Mouse (Mus musculus) liver, adult 2 months (tissue): ENCODE results near the gene Amigo1. TPM values are rescaled to one million over a fixed set of nuclear protein-coding genes. Genes with fewer than 3 reads are reported as not detected.
A peak's percentile ranks its signal among the peaks of the same experiment; 100 is the strongest.

Source experiments
- DNase-seq: peaks from one replicate; pipeline ENCODE4 v3.0.0-alpha.2; 2011; ENCODE audit warnings: low read depth, low spot score; ENCODE audit errors: extremely low read depth
- H3K27ac ChIP-seq: fragments of 200-500 bp; replicated peaks from 2 replicates; pipeline ENCODE4 v1.5.1; 2012; ENCODE audit warnings: low read depth, mild to moderate bottlenecking, control low read depth, inconsistent platforms, low read length; ENCODE audit not compliant: insufficient read depth
- H3K27me3 ChIP-seq: fragments of 200-500 bp; 2 replicates; pipeline ENCODE4 v1.6.1; 2012; ENCODE audit warnings: mild to moderate bottlenecking, moderate library complexity, low read length, inconsistent platforms; ENCODE audit not compliant: control insufficient read depth, insufficient read depth
- H3K36me3 ChIP-seq: fragments of 200-500 bp; 2 replicates; pipeline ENCODE4 v1.6.1; 2012; ENCODE audit warnings: low read length, inconsistent platforms; ENCODE audit not compliant: control insufficient read depth, insufficient read depth
- H3K4me1 ChIP-seq: fragments of 200-500 bp; 2 replicates; pipeline ENCODE4 v1.6.1; 2011; ENCODE audit warnings: low read length; ENCODE audit not compliant: control insufficient read depth, insufficient read depth
- H3K4me3 ChIP-seq: fragments of 200-500 bp; 2 replicates; pipeline ENCODE4 v1.5.1; 2011; ENCODE audit warnings: low read depth, mild to moderate bottlenecking, control low read depth, low read length, moderate library complexity; ENCODE audit not compliant: insufficient read depth
- H3K79me2 ChIP-seq: fragments of 200-500 bp; 2 replicates; pipeline ENCODE4 v1.6.1; 2012; ENCODE audit warnings: inconsistent platforms, mild to moderate bottlenecking, low read length, moderate library complexity; ENCODE audit not compliant: control insufficient read depth, insufficient read depth
- H3K9ac ChIP-seq: fragments of 200-500 bp; 2 replicates; pipeline ENCODE4 v1.6.1; 2012; ENCODE audit warnings: low read depth, mild to moderate bottlenecking, control low read depth, inconsistent platforms, low read length
- CTCF ChIP-seq: fragments of 200-500 bp; IDR thresholded peaks from 2 replicates; pipeline ENCODE4 v1.5.1; 2011; ENCODE audit warnings: low read depth, low read length, control low read depth
- POLR2A ChIP-seq: fragments of 200-500 bp; IDR thresholded peaks from 2 replicates; pipeline ENCODE4 v1.6.1; 2011; ENCODE audit warnings: low read length, control low read depth; ENCODE audit not compliant: insufficient read depth; ENCODE audit errors: extremely low read depth
- WGBS: fragments of 180-500 bp; shearing (Covaris S2); methylation state at CpG from one replicate; pipeline ENCODE4 v1.1.7; 2018; 5-methylcytosine and 5-hydroxymethylcytosine counted together
- polyA plus RNA-seq: library from polyadenylated mRNA; depleted of rRNA; stranded (reverse); fragments of >200 nt; gene quantifications from 2 replicates; pipeline ENCODE4 v1.2.3, GENCODE M21; 2012
- total RNA-seq: library from RNA; depleted of rRNA; stranded (reverse); fragments of >200 nt; gene quantifications from 2 replicates; pipeline ENCODE4 v1.2.3, GENCODE M21; 2014

The Amigo1 gene
- total and polyA plus RNA-seq, 2 experiments, result 2.7 to 15.1 TPM

GRCm38 (mm10) chr3:108165532-108166315, 20.4 kb upstream of the Amigo1 start:
- Histone ChIP-seq H3K27me3 (no peaks in the 10 kb centered on the region), H3K9ac (no peak overlapping the region), H3K27ac (no peak overlapping the region), H3K36me3 (no peaks in the 10 kb centered on the region), H3K79me2 (no peaks in the 10 kb centered on the region), H3K4me3 (no peak overlapping the region), H3K4me1 (0 out of 2 replicates have a peak, but pooled peaks cover 1% of the 10 kb centered on the region)
- TF ChIP-seq CTCF (no peak), POLR2A (no peak)
- WGBS, result 80% methylated on average over 10 of the region's 10 CpGs
- no peak for DNase-seq

- H3K27me3 ChIP-seq, result no peaks in the 10 kb centered on the region
- TF ChIP-seq CTCF (peak; percentile 16; the same call in 1 of the 2 replicates), POLR2A (no peak)
- no peaks in the 10 kb centered on the region for H3K36me3 ChIP-seq
- H3K4me1 ChIP-seq, result 0 out of 2 replicates have a peak, but pooled peaks cover 1% of the 10 kb centered on the region
- H3K27ac ChIP-seq, result no peak overlapping the region
- H3K9ac ChIP-seq, result no peak overlapping the region
- no peak for DNase-seq
- H3K79me2 ChIP-seq, result no peaks in the 10 kb centered on the region
- 37% methylated on average over 10 of the region's 11 CpGs for WGBS
- no peak overlapping the region for H3K4me3 ChIP-seq
These were observed 19.5 kb upstream of the Amigo1 start for GRCm38 (mm10) chr3:108166486-108167211.

GRCm38 (mm10) chr3:108167499-108167898, 18.6 kb upstream of the Amigo1 start:
- Histone ChIP-seq H3K79me2 (no peaks in the 10 kb centered on the region), H3K27me3 (no peaks in the 10 kb centered on the region; the same call in 1 of the 2 replicates), H3K4me3 (no peak overlapping the region), H3K36me3 (no peaks in the 10 kb centered on the region), H3K4me1 (0 out of 2 replicates have a peak, but pooled peaks cover 1% of the 10 kb centered on the region), H3K27ac (no peak overlapping the region), H3K9ac (no peak overlapping the region)
- no peak for TF ChIP-seq POLR2A
- TF ChIP-seq CTCF, result no peak
- no peak for DNase-seq
- 73% methylated on average over 14 of the region's 14 CpGs for WGBS

- Histone ChIP-seq H3K9ac (no peak overlapping the region), H3K36me3 (no peaks in the 10 kb centered on the region), H3K27me3 (no peaks in the 10 kb centered on the region; the same call in 1 of the 2 replicates), H3K27ac (no peak overlapping the region), H3K4me3 (no peak overlapping the region), H3K4me1 (0 out of 2 replicates have a peak, but pooled peaks cover 1% of the 10 kb centered on the region), H3K79me2 (no peaks in the 10 kb centered on the region)
- no peak for DNase-seq
- 61% methylated on average over 3 of the region's 3 CpGs for WGBS
- TF ChIP-seq POLR2A (no peak), CTCF (no peak)
These were observed 16.9 kb upstream of the Amigo1 start for GRCm38 (mm10) chr3:108169199-108169598.

GRCm38 (mm10) chr3:108174672-108175531, 11.2 kb upstream of the Amigo1 start:
- no peak overlapping the region for H3K4me3 ChIP-seq
- no peak for TF ChIP-seq POLR2A
- no peak for TF ChIP-seq CTCF
- no peaks in the 10 kb centered on the region for H3K4me1 ChIP-seq
- no peak overlapping the region for H3K27ac ChIP-seq
- H3K36me3 ChIP-seq, result no peaks in the 10 kb centered on the region
- DNase-seq, result peak; percentile 29
- peaks cover 2% of the 10 kb centered on the region; the same call in 1 of the 2 replicates for H3K27me3 ChIP-seq
- WGBS, result 50% methylated on average over 14 of the region's 14 CpGs
- H3K79me2 ChIP-seq, result no peaks in the 10 kb centered on the region
- no peak overlapping the region for H3K9ac ChIP-seq
